In the genomic region with DNA sequence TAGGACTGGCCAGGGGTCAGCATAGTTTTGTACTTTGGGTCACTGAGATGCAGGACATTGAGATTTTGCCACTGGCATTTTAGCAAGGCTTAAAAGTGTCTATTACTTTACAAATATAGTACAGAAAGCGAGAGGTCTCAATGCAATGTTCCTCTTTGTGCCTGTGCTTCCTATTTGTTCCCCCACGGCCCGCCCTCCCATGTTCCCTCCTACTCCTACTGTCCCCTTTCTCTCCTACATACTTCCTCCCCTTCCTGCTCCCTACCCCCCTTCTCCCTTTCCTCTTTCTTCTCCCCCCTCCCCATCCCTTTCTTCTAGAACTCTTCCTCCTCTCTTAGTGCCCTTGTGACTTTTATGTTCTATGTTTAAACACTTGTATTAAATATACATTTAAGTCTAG, we compare ENCODE assay signal across 23 mouse cellular contexts. TPM values are rescaled to one million over a fixed set of nuclear protein-coding genes. Genes with fewer than 3 reads are reported as not detected.
"Had no signal": no experiment of that assay in that cellular context is flagged by ENCODE, and none has a peak within 500 bp of the region (broad histone marks: within the 10 kb centered on the region; RNA-seq: fewer than 3 reads in every experiment).

No protein-coding gene starts in this region.

- H3K27me3 ChIP-seq: limb, embryonic 13.5 days; liver, embryonic 12.5 days; liver, embryonic 15.5 days; lung, embryonic 15.5 days; neural tube, embryonic 13.5 days; stomach, embryonic 15.5 days had no signal

- DNase-seq: kidney, adult 2 months; kidney, postnatal 36 days; liver; lung, adult 18-20 months; lung, postnatal 10 days; lung, postnatal 36 days; right cerebral cortex, postnatal 25 days; spleen, adult 18-20 months; thymus, postnatal 25 days had no signal

- ATAC-seq: intestine, postnatal 0 days; liver, embryonic 12.5 days had no signal

- H3K4me3 ChIP-seq: limb, embryonic 10.5 days; limb, embryonic 13.5 days; liver, embryonic 12.5 days; liver, embryonic 15.5 days; lung, embryonic 15.5 days; neural tube, embryonic 13.5 days; stomach, embryonic 15.5 days had no signal

- H3K4me2 ChIP-seq: limb, embryonic 13.5 days; liver, embryonic 12.5 days; liver, embryonic 15.5 days; lung, embryonic 15.5 days; neural tube, embryonic 13.5 days; stomach, embryonic 15.5 days had no signal

- H3K9ac ChIP-seq: limb, embryonic 13.5 days; liver, embryonic 12.5 days; liver, embryonic 15.5 days; lung, embryonic 15.5 days; neural tube, embryonic 13.5 days; stomach, embryonic 15.5 days had no signal

- H3K9me3 ChIP-seq: limb, embryonic 10.5 days; limb, embryonic 13.5 days; liver, embryonic 12.5 days; liver, embryonic 15.5 days; lung, embryonic 15.5 days; neural tube, embryonic 13.5 days; stomach, embryonic 15.5 days had no signal

- H3K4me1 ChIP-seq: limb, embryonic 10.5 days; limb, embryonic 13.5 days; liver, embryonic 12.5 days; liver, embryonic 15.5 days; lung, embryonic 15.5 days; stomach, embryonic 15.5 days had no signal

- H3K27ac ChIP-seq: kidney, postnatal 0 days; limb, embryonic 10.5 days; limb, embryonic 13.5 days; liver, embryonic 12.5 days; liver, embryonic 15.5 days; lung, embryonic 15.5 days; neural tube, embryonic 13.5 days; stomach, embryonic 15.5 days had no signal

- H3K36me3 ChIP-seq: limb, embryonic 10.5 days; lung, embryonic 15.5 days had no signal

RNA-seq across cellular contexts. Expression of a gene that starts 12.1 kb away (rescaled TPM):
- total RNA-seq: layer of hippocampus, adult 8-10 months; layer of hippocampus, postnatal 25 days; left cerebral cortex, adult 18-20 months; left cerebral cortex, postnatal 25 days; neutrophil, adult 5-6 weeks had no signal
- polyA plus RNA-seq: kidney, adult 2 months; kidney, postnatal 0 days; liver, embryonic 12.5 days had no signal
